Comparison of ENCODE assay signal across 8 mouse cellular contexts in genomic region chr10:121033826-121034568, GRCm38 (mm10). TPM values are rescaled to one million over a fixed set of nuclear protein-coding genes. Genes with fewer than 3 reads are reported as not detected.
DNase-seq lines count a peak whose midpoint lies in the region; ATAC-seq and TF ChIP-seq lines count a peak whose summit lies in the region.

Wif1 (plus strand) TSS chr10:121033960.

- no peaks in the 10 kb centered on the region for H3K79me2 ChIP-seq in macrophage (ENCODE audit: inconsistent target)

- H3K9ac ChIP-seq in hindbrain, embryonic 12.5 days: peak within 1 kb of the TSS; percentile 59

- H3K36me3 ChIP-seq in hindbrain, embryonic 12.5 days: no peaks in the 10 kb centered on the region
- no peaks in the 10 kb centered on the region for H3K36me3 ChIP-seq in macrophage (ENCODE audit: inconsistent target)

- in situ Hi-C loops in Patski (cut with MboI; ENCODE audit: low pct_unique_long_range_greater_than_20kb): loop anchor here (5.0 kb wide), 1 partner anchor 223 kb away; no protein-coding TSS in a partner anchor

- H3K27ac ChIP-seq in hindbrain, embryonic 12.5 days: no peak within 1 kb of the TSS
- H3K27ac ChIP-seq in left cerebral cortex, adult 2 months: no peak within 1 kb of the TSS
- H3K27ac ChIP-seq in macrophage: no peak within 1 kb of the TSS

- peak within 1 kb of the TSS; percentile 54 for H3K4me3 ChIP-seq in hindbrain, embryonic 12.5 days
- H3K4me3 ChIP-seq in left cerebral cortex, adult 2 months: peak within 1 kb of the TSS; percentile 47
- H3K4me3 ChIP-seq in macrophage (ENCODE audit: inconsistent target): peak within 1 kb of the TSS; percentile 45

- peak; percentile 96 for ATAC-seq in Patski
- ATAC-seq in hindbrain, embryonic 12.5 days (ENCODE audit: low FRiP score): peak; percentile 96

- peaks cover 69% of the 10 kb centered on the region for H3K27me3 ChIP-seq in Patski
- H3K27me3 ChIP-seq in hindbrain, embryonic 12.5 days: peaks cover 17% of the 10 kb centered on the region

- peak; percentile 99 for TF ChIP-seq CTCF in Patski (IDR thresholded peaks at IDR 0.05)
- peak; percentile 89 for TF ChIP-seq CTCF in left cerebral cortex, adult 2 months (IDR thresholded peaks at IDR 0.05)

- under 1% methylated on average over 49 of the region's 49 CpGs for WGBS in hindbrain, embryonic 12.5 days
- WGBS in macrophage (ENCODE audit: missing documents): 3% methylated on average over 46 of the region's 49 CpGs

- intact Hi-C loops in left cerebral cortex, adult 2 months (cut with DNase I): loop anchor here (1.0 to 10.0 kb wide), 4 partner anchors 55 to 291 kb away; partner anchors contain the start of gene Lemd3

- H3K4me2 ChIP-seq in hindbrain, embryonic 12.5 days (replicated peaks): peak within 1 kb of the TSS; percentile 95

- H3K9me3 ChIP-seq in hindbrain, embryonic 12.5 days (replicated peaks): no peaks in the 10 kb centered on the region

- DNase-seq in Patski (ENCODE audit: low read depth, low spot score): no peak
- peak; percentile 52 for DNase-seq in cerebellum, adult 9-11 months
- DNase-seq in frontal cortex, postnatal 10 days (ENCODE audit: low spot score in 2 of 2): peak; percentile 13 to 56
- peak; percentile 62 to 72 for DNase-seq in left cerebral cortex, adult 2 months (ENCODE audit: extremely low spot score in 1 of 2, low spot score in 2 of 2)
- DNase-seq in retina, postnatal 7 days (ENCODE audit: low read depth, low spot score): peak; percentile 44
- DNase-seq in urinary bladder, postnatal 10 days (ENCODE audit: low spot score): peak; percentile 32

- POLR2A ChIA-PET in Patski (lab: Charles Lee): no interaction called here

- peaks cover 8% of the 10 kb centered on the region for H3K4me1 ChIP-seq in hindbrain, embryonic 12.5 days

- CTCF ChIA-PET in Patski (lab: Charles Lee): interaction anchor here (0.5 to 4.5 kb wide), 33 partner anchors 8 to 726 kb away, joined by 3 to 36 read pairs (median 4); partner anchors contain the start of gene Lemd3

RNA-seq across cellular contexts. Expression of gene Wif1, which starts in this region (rescaled TPM):
- polyA plus RNA-seq in Patski (2021): 0.03 TPM
- 8.4 and 9.2 TPM in 2 replicates for polyA plus RNA-seq in hindbrain, embryonic 12.5 days (2016; fragmentation: Nextera tagmentation; extraction: Ambion mirVana)
- 1 to 10 TPM; 1.4 to 1.7 TPM for total RNA-seq in left cerebral cortex, adult 2 months (2021)
- not detected for total RNA-seq in macrophage (2018; cell fraction: chromatin; rRNA removed)
- not detected for total RNA-seq in macrophage (2018; cell fraction: cytosol; rRNA removed)
- total RNA-seq in macrophage (2018; cell fraction: nucleus; rRNA removed): not detected
- not detected in 3 replicates for polyA plus RNA-seq in macrophage (2018)

Comparison
In these comparisons a context has a peak if more than half of its experiments do, and no peak if none do; other contexts are left out.
1. Peak in ATAC-seq in Patski; RNA of the gene not detected or under 1 TPM.